Mouse (Mus musculus): ENCODE results near the gene Retsat. TPM values are rescaled to one million over a fixed set of nuclear protein-coding genes. Genes with fewer than 3 reads are reported as not detected.

The Retsat gene
- polyA plus RNA-seq, 1 experiment from 2014 or later = 26.0 TPM

DNA sequence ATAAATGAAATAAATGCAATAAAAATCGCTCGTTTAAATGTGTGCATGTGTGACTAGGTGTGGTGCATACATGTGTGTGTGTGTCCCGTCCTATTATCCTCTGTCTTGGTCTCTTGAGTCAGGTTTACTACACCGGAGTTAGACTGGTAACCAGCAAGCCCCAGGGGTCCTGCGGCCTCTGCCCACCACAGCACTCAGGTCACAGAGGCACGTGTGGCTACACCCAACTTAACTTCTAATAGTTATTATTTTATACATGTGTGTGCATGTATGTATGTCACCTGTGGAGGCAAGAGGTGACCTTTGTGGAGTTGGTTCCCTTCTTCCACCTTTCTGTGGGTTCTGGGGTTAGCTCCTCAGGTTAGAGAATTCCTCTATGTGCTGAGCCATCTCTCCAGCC lies 56.1 kb downstream of the Retsat start:
- 85% methylated on average over 6 of the region's 6 CpGs for WGBS
- Histone ChIP-seq H3K9ac (ENCODE audit: low read depth, low read length) (no peak overlapping the region), H3K9me3 (ENCODE audit: control insufficient read depth, low read length) (no peaks in the 10 kb centered on the region), H3K4me2 (no peak overlapping the region), H3K36me3 (ENCODE audit: control insufficient read depth, insufficient read depth, low read length) (no peaks in the 10 kb centered on the region), H3K27ac (ENCODE audit: low read depth, low read length) (no peak overlapping the region), H3K4me3 (ENCODE audit: low read depth, low read length) (no peak overlapping the region), H3K27me3 (replicated peaks; ENCODE audit: control insufficient read depth, insufficient read depth, low read length) (no peaks in the 10 kb centered on the region), H3K4me1 (replicated peaks; ENCODE audit: control insufficient read depth, insufficient read depth, low read length) (peaks cover 12% of the 10 kb centered on the region; the same call in 1 of the 2 replicates)
- DNase-seq (ENCODE audit: low spot score) (no peak), ATAC-seq (replicated peaks; ENCODE audit: low FRiP score) (no peak)

- no peaks in the 10 kb centered on the region for H3K9me3 ChIP-seq (ENCODE audit: control insufficient read depth, low read length)
- no peak overlapping the region for H3K9ac ChIP-seq (ENCODE audit: low read depth, low read length)
- no peak for DNase-seq (ENCODE audit: low spot score)
These were observed 57.2 kb downstream of the Retsat start for GRCm38 (mm10) chr6:72655309-72656052.

GRCm38 (mm10) chr6:72656053-72656442 lies 57.8 kb downstream of the Retsat start:
- ATAC-seq (replicated peaks; ENCODE audit: low FRiP score) (no peak), DNase-seq (ENCODE audit: low spot score) (no peak)
- no peaks in the 10 kb centered on the region for H3K9me3 ChIP-seq (ENCODE audit: control insufficient read depth, low read length)
- peak overlapping the region; percentile 65 for H3K27ac ChIP-seq (ENCODE audit: low read depth, low read length)
- 80% methylated on average over 7 of the region's 7 CpGs for WGBS
- H3K4me1 ChIP-seq (replicated peaks; ENCODE audit: control insufficient read depth, insufficient read depth, low read length) = peaks cover 20% of the 10 kb centered on the region
- H3K4me3 ChIP-seq (ENCODE audit: low read depth, low read length) = no peak overlapping the region
- H3K27me3 ChIP-seq (replicated peaks; ENCODE audit: control insufficient read depth, insufficient read depth, low read length) = no peaks in the 10 kb centered on the region
- H3K36me3 ChIP-seq (ENCODE audit: control insufficient read depth, insufficient read depth, low read length) = no peaks in the 10 kb centered on the region
- H3K4me2 ChIP-seq = no peak overlapping the region
- no peak overlapping the region for H3K9ac ChIP-seq (ENCODE audit: low read depth, low read length)

More at GRCm38 (mm10) chr6:72655309-72656052, 57.2 kb downstream of the Retsat start:
- Histone ChIP-seq H3K4me3 (ENCODE audit: low read depth, low read length) (no peak overlapping the region), H3K27me3 (replicated peaks; ENCODE audit: control insufficient read depth, insufficient read depth, low read length) (no peaks in the 10 kb centered on the region), H3K36me3 (ENCODE audit: control insufficient read depth, insufficient read depth, low read length) (no peaks in the 10 kb centered on the region), H3K4me2 (peak overlapping the region; percentile 45), H3K4me1 (replicated peaks; ENCODE audit: control insufficient read depth, insufficient read depth, low read length) (peaks cover 16% of the 10 kb centered on the region), H3K27ac (ENCODE audit: low read depth, low read length) (peak overlapping the region; percentile 65)
- peak; percentile 63 for ATAC-seq (replicated peaks; ENCODE audit: low FRiP score)
- 35% methylated on average over 20 of the region's 20 CpGs for WGBS

DNA sequence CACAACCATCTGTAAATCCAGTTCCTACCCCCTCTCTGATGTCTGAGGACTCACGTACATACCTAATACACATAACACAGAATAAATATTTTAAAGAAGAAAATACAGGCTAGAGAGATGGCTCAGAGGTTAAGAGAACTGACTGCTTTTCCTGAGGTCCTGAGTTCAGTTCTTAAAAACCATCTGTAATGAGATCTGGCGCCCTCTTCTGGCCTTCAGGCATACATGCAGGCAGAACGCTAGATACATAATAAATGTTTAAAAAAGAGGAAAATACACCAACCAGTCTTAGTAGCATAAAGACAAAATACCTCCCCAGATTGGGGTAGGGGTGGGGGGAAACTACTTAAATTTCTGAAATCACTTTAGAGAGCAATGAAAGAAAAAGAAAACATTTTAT lies 59.7 kb downstream of the Retsat start:
- no peak overlapping the region for H3K4me2 ChIP-seq
- H3K4me3 ChIP-seq (ENCODE audit: low read depth, low read length) = no peak overlapping the region
- H3K27ac ChIP-seq (ENCODE audit: low read depth, low read length) = no peak overlapping the region
- H3K27me3 ChIP-seq (replicated peaks; ENCODE audit: control insufficient read depth, insufficient read depth, low read length) = no peaks in the 10 kb centered on the region
- DNase-seq (ENCODE audit: low spot score) (no peak), ATAC-seq (replicated peaks; ENCODE audit: low FRiP score) (no peak)
- no peaks in the 10 kb centered on the region for H3K36me3 ChIP-seq (ENCODE audit: control insufficient read depth, insufficient read depth, low read length)
- H3K9ac ChIP-seq (ENCODE audit: low read depth, low read length) = no peak overlapping the region
- H3K4me1 ChIP-seq (replicated peaks; ENCODE audit: control insufficient read depth, insufficient read depth, low read length) = peaks cover 26% of the 10 kb centered on the region
- WGBS = 44% methylated on average over 3 of the region's 3 CpGs
- H3K9me3 ChIP-seq (ENCODE audit: control insufficient read depth, low read length) = no peaks in the 10 kb centered on the region

Other genes with a start within 250 kb of the Retsat start
- gene Tmem150a, start 243.0 kb upstream of the Retsat start, polyA plus RNA-seq (2014; fragmentation: Nextera tagmentation; extraction: Ambion mirVana) = 39.5 and 40.3 TPM in 2 replicates
- gene Rnf181, start 231.5 kb upstream of the Retsat start, polyA plus RNA-seq (2014; fragmentation: Nextera tagmentation; extraction: Ambion mirVana) = 106 and 112 TPM in 2 replicates
- gene Vamp5, start 218.0 kb upstream of the Retsat start, polyA plus RNA-seq (2014; fragmentation: Nextera tagmentation; extraction: Ambion mirVana) = 164 and 181 TPM in 2 replicates
- 265 and 274 TPM in 2 replicates for gene Vamp8, start 207.8 kb upstream of the Retsat start, polyA plus RNA-seq (2014; fragmentation: Nextera tagmentation; extraction: Ambion mirVana)
- 24.1 and 26.9 TPM in 2 replicates for gene Ggcx, start 184.2 kb upstream of the Retsat start, polyA plus RNA-seq (2014; fragmentation: Nextera tagmentation; extraction: Ambion mirVana)
- gene Mat2a, start 158.9 kb upstream of the Retsat start, polyA plus RNA-seq (2014; fragmentation: Nextera tagmentation; extraction: Ambion mirVana) = 426 and 477 TPM in 2 replicates
- gene Sh2d6, start 76.8 kb upstream of the Retsat start, polyA plus RNA-seq (2014; fragmentation: Nextera tagmentation; extraction: Ambion mirVana) = not detected in 2 replicates
- 30.2 and 31.9 TPM in 2 replicates for gene Capg, start 54.1 kb upstream of the Retsat start, polyA plus RNA-seq (2014; fragmentation: Nextera tagmentation; extraction: Ambion mirVana)
- gene Elmod3, start 62 bp upstream of the Retsat start, polyA plus RNA-seq (2014; fragmentation: Nextera tagmentation; extraction: Ambion mirVana) = 12.3 and 13.4 TPM in 2 replicates
- gene Tgoln1, start 18.5 kb downstream of the Retsat start, polyA plus RNA-seq (2014; fragmentation: Nextera tagmentation; extraction: Ambion mirVana) = 28.4 and 30.3 TPM in 2 replicates
- 11.6 and 14.6 TPM in 2 replicates for gene Tcf7l1, start 190.8 kb downstream of the Retsat start, polyA plus RNA-seq (2014; fragmentation: Nextera tagmentation; extraction: Ambion mirVana)